Mouse (Mus musculus): ENCODE results near the gene Prkcz. TPM values are rescaled to one million over a fixed set of nuclear protein-coding genes. Genes with fewer than 3 reads are reported as not detected.
A peak's percentile ranks its signal among the peaks of the same experiment; 100 is the strongest.

Prkcz gene
- polyA plus RNA-seq, 1 experiment from 2014 or later = 17.9 TPM

- Histone ChIP-seq H3K4me3 (replicated peaks) (no peak overlapping the region), H3K27ac (peak overlapping the region; percentile 99), H3K36me3 (no peaks in the 10 kb centered on the region), H3K9ac (no peak overlapping the region), H3K4me1 (peaks cover 49% of the 10 kb centered on the region), H3K27me3 (replicated peaks) (no peaks in the 10 kb centered on the region), H3K9me3 (no peaks in the 10 kb centered on the region), H3K4me2 (peak overlapping the region; percentile 48)
- peak; percentile 20; the same call in 1 of the 2 replicates for ATAC-seq (ENCODE audit: insufficient read depth, low FRiP score, low read depth)
- 40% methylated on average over 8 of the region's 8 CpGs for WGBS
These were observed 126.5 kb downstream of the Prkcz start for GRCm38 (mm10) chr4:155234371-155235310.

- H3K36me3 ChIP-seq = no peaks in the 10 kb centered on the region
- H3K9ac ChIP-seq = no peak overlapping the region
- H3K4me2 ChIP-seq = peak overlapping the region; percentile 48; the same call in 1 of the 2 replicates
- 15% methylated on average over 10 of the region's 10 CpGs for WGBS
- ATAC-seq (ENCODE audit: insufficient read depth, low FRiP score, low read depth) = peak; percentile 67
- H3K27ac ChIP-seq = peak overlapping the region; percentile 99
- peaks cover 49% of the 10 kb centered on the region for H3K4me1 ChIP-seq
- no peaks in the 10 kb centered on the region for H3K27me3 ChIP-seq (replicated peaks)
- H3K4me3 ChIP-seq (replicated peaks) = no peak overlapping the region
- H3K9me3 ChIP-seq = no peaks in the 10 kb centered on the region
These were observed 127.3 kb downstream of the Prkcz start for GRCm38 (mm10) chr4:155233878-155234277.

GRCm38 (mm10) chr4:155228461-155228860 is 132.7 kb downstream of the Prkcz start:
- 65% methylated on average over 5 of the region's 5 CpGs for WGBS

GRCm38 (mm10) chr4:155227986-155228385 is 133.2 kb downstream of the Prkcz start:
- Histone ChIP-seq H3K4me2 (no peak overlapping the region), H3K27ac (no peak overlapping the region), H3K4me1 (peaks cover 5% of the 10 kb centered on the region), H3K9ac (no peak overlapping the region), H3K36me3 (no peaks in the 10 kb centered on the region), H3K4me3 (replicated peaks) (no peak overlapping the region), H3K9me3 (no peaks in the 10 kb centered on the region), H3K27me3 (replicated peaks) (no peaks in the 10 kb centered on the region)
- WGBS = 79% methylated on average over 4 of the region's 4 CpGs
- no peak for ATAC-seq (ENCODE audit: insufficient read depth, low FRiP score, low read depth)

More at GRCm38 (mm10) chr4:155228461-155228860, 132.7 kb downstream of the Prkcz start:
- no peak for ATAC-seq (ENCODE audit: insufficient read depth, low FRiP score, low read depth)
- Histone ChIP-seq H3K9ac (no peak overlapping the region), H3K36me3 (no peaks in the 10 kb centered on the region), H3K4me1 (peaks cover 8% of the 10 kb centered on the region), H3K4me2 (no peak overlapping the region), H3K9me3 (no peaks in the 10 kb centered on the region), H3K4me3 (replicated peaks) (no peak overlapping the region), H3K27me3 (replicated peaks) (no peaks in the 10 kb centered on the region), H3K27ac (no peak overlapping the region)

- Histone ChIP-seq H3K9me3 (no peaks in the 10 kb centered on the region), H3K4me3 (replicated peaks) (no peak overlapping the region), H3K9ac (no peak overlapping the region), H3K4me2 (no peak overlapping the region), H3K27ac (no peak overlapping the region), H3K4me1 (peaks cover 5% of the 10 kb centered on the region), H3K36me3 (no peaks in the 10 kb centered on the region), H3K27me3 (replicated peaks) (no peaks in the 10 kb centered on the region)
- 70% methylated on average over 5 of the region's 5 CpGs for WGBS
- ATAC-seq (ENCODE audit: insufficient read depth, low FRiP score, low read depth) = no peak
These were observed 135.2 kb downstream of the Prkcz start for GRCm38 (mm10) chr4:155225918-155226317.

- peaks cover 16% of the 10 kb centered on the region for H3K4me1 ChIP-seq
- no peaks in the 10 kb centered on the region for H3K27me3 ChIP-seq (replicated peaks)
- no peak for ATAC-seq (ENCODE audit: insufficient read depth, low FRiP score, low read depth)
- H3K4me3 ChIP-seq (replicated peaks) = peak overlapping the region; percentile 41
- no peaks in the 10 kb centered on the region for H3K9me3 ChIP-seq
- H3K36me3 ChIP-seq = no peaks in the 10 kb centered on the region
- peak overlapping the region; percentile 82 for H3K4me2 ChIP-seq
- H3K9ac ChIP-seq = peak overlapping the region; percentile 72; the same call in 1 of the 2 replicates
- H3K27ac ChIP-seq = peak overlapping the region; percentile 95
- WGBS = 31% methylated on average over 20 of the region's 20 CpGs
These were observed 137.3 kb downstream of the Prkcz start for GRCm38 (mm10) chr4:155223594-155224528.

GRCm38 (mm10) chr4:155222841-155223593 is 138.1 kb downstream of the Prkcz start:
- Histone ChIP-seq H3K27me3 (replicated peaks) (no peaks in the 10 kb centered on the region), H3K4me3 (replicated peaks) (peak overlapping the region; percentile 41), H3K27ac (peak overlapping the region; percentile 95), H3K36me3 (no peaks in the 10 kb centered on the region), H3K9me3 (no peaks in the 10 kb centered on the region), H3K4me1 (peaks cover 24% of the 10 kb centered on the region), H3K4me2 (peak overlapping the region; percentile 88), H3K9ac (peak overlapping the region; percentile 90)
- ATAC-seq (ENCODE audit: insufficient read depth, low FRiP score, low read depth) = peak; percentile 98
- under 1% methylated on average over 99 of the region's 116 CpGs for WGBS

GRCm38 (mm10) chr4:155222552-155222840 is 138.7 kb downstream of the Prkcz start, which contains the start of gene Ski:
Gene Ski (minus strand): TSS chr4:155222592.
- Histone ChIP-seq H3K9ac (peak within 1 kb of the TSS; percentile 90), H3K27ac (peak within 1 kb of the TSS; percentile 95), H3K4me1 (peaks cover 30% of the 10 kb centered on the region), H3K27me3 (replicated peaks) (no peaks in the 10 kb centered on the region), H3K36me3 (no peaks in the 10 kb centered on the region), H3K9me3 (no peaks in the 10 kb centered on the region), H3K4me3 (replicated peaks) (peak within 1 kb of the TSS; percentile 79), H3K4me2 (peak within 1 kb of the TSS; percentile 88)
- no peak for ATAC-seq (ENCODE audit: insufficient read depth, low FRiP score, low read depth)
- WGBS = 0% methylated on average over 7 of the region's 63 CpGs

- Histone ChIP-seq H3K27me3 (replicated peaks) (no peaks in the 10 kb centered on the region), H3K4me3 (replicated peaks) (peak overlapping the region; percentile 79), H3K4me2 (peak overlapping the region; percentile 88), H3K27ac (peak overlapping the region; percentile 71), H3K9ac (peak overlapping the region; percentile 90), H3K36me3 (no peaks in the 10 kb centered on the region), H3K9me3 (no peaks in the 10 kb centered on the region), H3K4me1 (peaks cover 36% of the 10 kb centered on the region)
- no peak for ATAC-seq (ENCODE audit: insufficient read depth, low FRiP score, low read depth)
- under 1% methylated on average over 93 of the region's 93 CpGs for WGBS
These were observed 139.3 kb downstream of the Prkcz start for GRCm38 (mm10) chr4:155221599-155222551.

- Histone ChIP-seq H3K27ac (peak overlapping the region; percentile 71), H3K4me1 (peaks cover 42% of the 10 kb centered on the region), H3K4me3 (replicated peaks) (peak overlapping the region; percentile 79), H3K9ac (peak overlapping the region; percentile 90), H3K4me2 (peak overlapping the region; percentile 88), H3K27me3 (replicated peaks) (no peaks in the 10 kb centered on the region), H3K9me3 (no peaks in the 10 kb centered on the region), H3K36me3 (no peaks in the 10 kb centered on the region)
- WGBS = 2% methylated on average over 7 of the region's 7 CpGs
- no peak for ATAC-seq (ENCODE audit: insufficient read depth, low FRiP score, low read depth)
These were observed 140.1 kb downstream of the Prkcz start for GRCm38 (mm10) chr4:155221106-155221505.

Data from stomach, embryonic 15.5 days (tissue).